Mouse (Mus musculus) CD8-positive naive resting alpha-beta T cell, adult 57 days (primary cell): ENCODE measurements around the gene Dao. TPM values are rescaled to one million over a fixed set of nuclear protein-coding genes. Genes with fewer than 3 reads are reported as not detected.

Source experiments
- total RNA-seq: library from RNA; stranded (reverse); gene quantifications from one replicate; pipeline ENCODE4 v1.2.4, GENCODE M21; 2023

Dao gene
- 0.77 TPM for total RNA-seq

DNA sequence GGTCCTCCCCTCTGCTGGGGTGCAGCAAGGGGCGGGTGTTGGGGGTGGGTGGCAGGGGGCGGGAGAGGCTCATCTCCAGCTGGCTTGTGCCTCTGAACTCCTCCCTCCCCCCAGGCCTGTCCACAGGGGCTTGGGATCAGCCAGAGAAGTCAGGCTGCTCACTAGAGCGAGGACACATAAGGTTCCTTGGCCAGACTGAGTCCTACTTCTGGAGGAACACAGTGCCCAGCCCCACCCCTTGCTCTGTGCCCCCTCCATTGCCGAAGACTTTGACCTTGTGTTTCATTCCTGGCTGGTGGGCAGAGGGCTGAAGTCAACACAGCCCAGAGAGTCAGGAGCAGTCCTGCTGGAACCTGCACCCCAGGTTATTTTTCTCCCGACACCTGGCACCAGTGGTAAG is at the start of gene Dao:
Dao (plus strand) TSS at position 162 of the 400 bp plus-strand sequence.

DNA sequence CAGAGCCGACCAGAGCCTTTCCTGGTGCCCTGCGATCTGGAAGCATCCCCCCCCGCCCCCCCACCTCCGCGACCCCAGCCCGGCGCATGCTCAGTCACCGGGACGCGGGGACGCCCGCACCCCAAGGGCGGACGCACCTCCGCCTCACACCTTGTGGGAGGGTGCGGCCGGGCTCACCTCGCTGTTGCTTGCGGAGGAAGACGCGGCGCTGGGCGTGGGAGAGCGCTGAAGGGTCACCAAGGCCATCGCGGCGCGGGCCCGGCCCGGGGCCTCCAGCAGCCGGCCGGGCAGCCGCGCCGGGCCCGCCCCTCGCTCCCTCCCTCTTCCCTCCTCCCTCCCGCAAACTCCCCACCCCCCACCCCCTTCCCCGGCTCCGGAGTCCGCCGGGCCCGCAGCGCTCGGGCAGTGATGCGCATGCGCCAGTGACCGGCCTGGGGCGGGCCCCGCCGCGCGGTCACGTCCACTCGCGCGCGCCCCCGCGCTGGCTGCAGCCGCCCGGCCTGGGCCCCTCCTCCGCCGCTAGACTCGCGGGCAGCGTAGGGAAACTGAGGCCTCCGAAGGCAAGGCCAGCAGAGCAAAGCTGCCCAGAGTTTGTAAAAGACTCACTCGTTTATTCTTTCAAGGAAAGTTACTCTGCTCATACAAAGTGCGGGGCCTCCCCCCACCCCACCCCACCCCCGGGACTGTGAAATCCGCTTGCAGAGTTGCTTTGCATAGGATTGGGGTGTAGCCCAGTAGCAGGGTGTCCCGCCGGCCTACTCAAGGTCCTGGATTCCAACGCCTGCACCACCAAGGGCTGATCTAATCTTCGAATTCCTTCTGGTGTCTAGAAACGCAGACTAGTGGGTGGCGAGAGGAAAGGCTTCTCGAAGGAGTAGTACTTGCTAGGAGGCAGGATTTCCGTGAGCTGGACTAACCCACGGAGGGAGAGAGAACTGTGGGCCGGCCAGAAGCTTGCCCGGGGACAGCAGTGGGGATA is 9.7 kb upstream of the Dao start, which contains the start of gene Ssh1:
Ssh1 (minus strand) TSS at position 408 of the 979 bp plus-strand sequence.

DNA sequence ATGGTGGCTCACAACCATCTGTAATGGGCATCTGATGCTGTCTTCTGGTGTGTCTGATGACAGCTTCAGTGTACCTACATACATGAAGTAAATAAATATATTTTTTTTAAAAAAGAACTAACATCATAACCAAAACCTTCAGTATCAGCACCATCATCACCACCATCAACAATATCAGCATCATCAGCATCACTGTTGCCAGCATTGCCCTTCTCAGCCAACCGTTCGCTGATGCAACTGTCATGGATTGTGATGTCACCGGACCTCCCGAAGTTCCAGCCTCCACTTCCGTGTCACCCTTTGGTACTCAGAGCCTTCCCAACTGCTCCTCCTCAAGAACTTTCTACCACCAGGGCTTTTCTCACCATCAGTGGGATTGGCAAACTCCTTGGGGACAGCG is 61.7 kb downstream of the Dao start, which contains the start of gene Usp30:
Usp30 (plus strand) TSS at position 301 of the 400 bp plus-strand sequence.

Other genes with a start within 250 kb of the Dao start
- gene Sart3, start 231.2 kb upstream of the Dao start, total RNA-seq = 57.7 TPM
- 46.0 TPM for gene Iscu, start 231.0 kb upstream of the Dao start, total RNA-seq
- gene Tmem119, start 203.2 kb upstream of the Dao start, total RNA-seq = not detected
- gene Selplg, start 171.1 kb upstream of the Dao start, total RNA-seq = 470 TPM
- 48.4 TPM for gene Coro1c, start 94.9 kb upstream of the Dao start, total RNA-seq
- 25.7 TPM for gene Ssh1, start 9.8 kb upstream of the Dao start, total RNA-seq
- 21.9 TPM for gene Usp30, start 61.8 kb downstream of the Dao start, total RNA-seq
- not detected for gene Svop, start 87.9 kb downstream of the Dao start, total RNA-seq
- gene Alkbh2, start 124.5 kb downstream of the Dao start, total RNA-seq = 8.5 TPM
- 14.1 TPM for gene Ung, start 126.7 kb downstream of the Dao start, total RNA-seq
- gene Acacb, start 142.8 kb downstream of the Dao start, total RNA-seq = 15.8 TPM